Mouse (Mus musculus) lung, postnatal 0 days (tissue): ENCODE data around the gene Amotl1. TPM values are rescaled to one million over a fixed set of nuclear protein-coding genes. Genes with fewer than 3 reads are reported as not detected.

Experiments
- ATAC-seq: fragments of 200-750 bp; cut with Nextera tagmentation; 2 replicates; pipeline ENCODE4 v1.8.0; 2017; ENCODE audit warnings: moderate library complexity
- DNase-seq: peaks from one replicate; pipeline ENCODE4 v3.0.0-alpha.2; 2016; ENCODE audit warnings: low spot score
- H3K27ac ChIP-seq: fragments of 300-500 bp; sonication (generic); 2 replicates; pipeline ENCODE4 v1.5.1; 2014; ENCODE audit warnings: antibody characterized with exemption, mild to moderate bottlenecking, low read length, mixed read lengths
- H3K27me3 ChIP-seq: fragments of 300-500 bp; sonication (generic); replicated peaks from 2 replicates; pipeline ENCODE4 v1.6.1; 2014; ENCODE audit warnings: low read length, mixed read lengths; ENCODE audit not compliant: insufficient read depth
- H3K36me3 ChIP-seq: fragments of 300-500 bp; sonication (generic); 2 replicates; pipeline ENCODE4 v1.6.1; 2014; ENCODE audit warnings: low read length, mixed read lengths; ENCODE audit not compliant: insufficient read depth
- H3K4me1 ChIP-seq: fragments of 300-500 bp; sonication (generic); 2 replicates; pipeline ENCODE4 v1.6.1; 2014; ENCODE audit warnings: antibody characterized with exemption, low read depth, low read length, mixed read lengths; ENCODE audit not compliant: insufficient read depth
- H3K4me2 ChIP-seq: fragments of 300-500 bp; sonication (generic); replicated peaks from 2 replicates; pipeline ENCODE4 v1.6.1; 2014; ENCODE audit warnings: low read depth, mild to moderate bottlenecking, low read length, moderate library complexity, mixed read lengths
- H3K4me3 ChIP-seq: fragments of 300-500 bp; sonication (generic); 2 replicates; pipeline ENCODE4 v1.5.1; 2014; ENCODE audit warnings: low read depth, low read length
- H3K9ac ChIP-seq: fragments of 300-500 bp; sonication (generic); replicated peaks from 2 replicates; pipeline ENCODE4 v1.6.1; 2014; ENCODE audit warnings: low read depth, mild to moderate bottlenecking
- H3K9me3 ChIP-seq: fragments of 300-500 bp; sonication (generic); 2 replicates; pipeline ENCODE4 v1.6.1; 2016; ENCODE audit warnings: low read length, mixed read lengths
- CTCF ChIP-seq: IDR thresholded peaks from 2 replicates; pipeline ENCODE4 v1.5.1; 2016; ENCODE audit warnings: antibody characterized with exemption, mild to moderate bottlenecking
- EP300 ChIP-seq: IDR thresholded peaks from 2 replicates; pipeline ENCODE4 v1.6.1; 2016; ENCODE audit warnings: antibody characterized with exemption, mild to moderate bottlenecking, control low read depth
- WGBS: fragments of 180-500 bp; shearing (Covaris S2); extraction: QIAGEN DNeasy Blood & Tissue Kit; methylation state at CpG from one replicate; pipeline ENCODE4 v1.1.7; 2014; 5-methylcytosine and 5-hydroxymethylcytosine counted together
- polyA plus RNA-seq: library from polyadenylated mRNA; unstranded; fragments of >200 nt; fragmentation: Nextera tagmentation; extraction: Ambion mirVana; gene quantifications from 2 replicates; pipeline ENCODE4 v1.2.1, GENCODE M21; 2015

The Amotl1 gene
- polyA plus RNA-seq, 1 experiment from 2014 or later, result 12.9 TPM

DNA sequence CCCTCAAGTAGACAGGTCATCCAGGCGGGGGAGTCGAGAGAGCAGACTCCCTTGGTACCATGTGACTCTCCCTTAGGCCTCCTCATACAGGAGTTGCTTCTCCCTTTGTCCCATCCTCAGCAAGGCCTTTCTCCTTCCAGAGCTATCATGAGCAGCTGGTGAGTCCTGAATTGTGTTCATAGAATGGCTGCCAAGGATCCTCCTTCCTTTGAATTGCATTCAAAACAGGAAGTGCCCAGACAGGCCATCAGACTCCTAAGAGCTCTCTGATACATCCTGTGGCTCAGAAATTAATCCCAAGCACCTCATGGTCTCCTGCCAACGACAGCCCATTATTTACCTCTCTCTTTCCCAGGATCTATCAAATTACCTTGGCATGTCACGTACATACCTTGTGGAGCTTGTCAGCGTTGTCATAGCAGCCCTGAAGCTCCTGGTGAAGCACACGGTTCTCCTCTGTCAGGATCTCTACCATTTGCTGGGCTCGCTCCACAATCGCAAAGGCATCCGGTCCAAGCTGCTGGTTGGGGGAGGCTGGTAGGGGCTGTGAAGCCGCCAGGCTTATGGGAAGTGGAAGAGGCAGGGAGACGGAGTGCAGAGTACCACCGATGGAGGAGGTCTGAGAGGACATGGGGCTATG, 70.0 kb downstream of the Amotl1 start:
- H3K4me1 ChIP-seq, result 0 out of 2 replicates have a peak, but pooled peaks cover 3% of the 10 kb centered on the region
- TF ChIP-seq CTCF (no peak), EP300 (no peak)
- H3K9me3 ChIP-seq, result no peaks in the 10 kb centered on the region
- no peak overlapping the region for H3K4me3 ChIP-seq
- H3K27ac ChIP-seq, result peak overlapping the region; percentile 64
- H3K36me3 ChIP-seq, result peaks cover 9% of the 10 kb centered on the region
- DNase-seq (peak; percentile 57), ATAC-seq (peak; percentile 66)
- WGBS, result 47% methylated on average over 12 of the region's 12 CpGs
- H3K9ac ChIP-seq, result no peak overlapping the region
- no peak overlapping the region for H3K4me2 ChIP-seq
- no peaks in the 10 kb centered on the region for H3K27me3 ChIP-seq

DNA sequence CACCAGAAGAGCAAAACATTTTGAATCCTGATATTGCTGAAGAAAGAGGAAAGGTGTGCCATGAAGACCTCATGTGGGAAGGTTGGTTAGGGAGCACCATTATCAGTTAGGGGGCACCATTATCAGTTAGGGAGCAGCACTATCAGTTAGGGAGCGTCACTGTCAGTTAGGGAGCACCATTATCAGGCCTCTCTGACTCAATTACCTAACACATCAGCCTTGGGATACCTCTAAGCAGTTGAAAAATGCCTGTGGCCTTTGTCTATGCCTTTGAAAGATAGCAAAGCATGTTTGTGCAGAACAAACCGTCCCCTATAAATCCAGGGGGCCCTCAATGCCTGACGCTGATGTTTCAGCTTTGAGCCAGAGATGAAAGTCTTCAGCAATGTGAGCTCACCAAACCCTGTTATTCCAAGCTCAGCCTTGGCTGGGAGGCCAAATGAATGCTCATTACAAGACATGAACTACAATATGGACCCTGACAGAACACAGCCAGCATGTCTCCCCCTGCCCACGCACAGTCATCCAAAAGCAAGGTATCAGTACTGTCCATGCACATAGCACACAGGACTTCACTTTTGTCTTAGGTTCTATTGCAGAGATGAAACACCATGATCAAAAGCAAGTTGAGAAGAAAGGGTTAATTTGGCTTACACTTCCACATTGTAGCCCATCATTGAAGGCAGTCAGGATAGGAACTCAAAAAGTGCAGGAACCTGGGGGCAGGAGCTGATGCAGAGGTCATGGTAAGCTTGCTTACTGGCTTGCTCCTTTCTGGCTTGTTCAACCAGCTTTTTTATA, 75.5 kb downstream of the Amotl1 start:
- TF ChIP-seq CTCF (no peak), EP300 (no peak)
- H3K9me3 ChIP-seq, result no peaks in the 10 kb centered on the region
- no peak overlapping the region for H3K4me3 ChIP-seq
- no peaks in the 10 kb centered on the region for H3K4me1 ChIP-seq
- no peak overlapping the region for H3K27ac ChIP-seq
- H3K27me3 ChIP-seq, result no peaks in the 10 kb centered on the region
- WGBS, result 82% methylated on average over 4 of the region's 4 CpGs
- H3K36me3 ChIP-seq, result peaks cover 10% of the 10 kb centered on the region
- no peak overlapping the region for H3K4me2 ChIP-seq
- ATAC-seq (no peak), DNase-seq (no peak)
- H3K9ac ChIP-seq, result no peak overlapping the region

DNA sequence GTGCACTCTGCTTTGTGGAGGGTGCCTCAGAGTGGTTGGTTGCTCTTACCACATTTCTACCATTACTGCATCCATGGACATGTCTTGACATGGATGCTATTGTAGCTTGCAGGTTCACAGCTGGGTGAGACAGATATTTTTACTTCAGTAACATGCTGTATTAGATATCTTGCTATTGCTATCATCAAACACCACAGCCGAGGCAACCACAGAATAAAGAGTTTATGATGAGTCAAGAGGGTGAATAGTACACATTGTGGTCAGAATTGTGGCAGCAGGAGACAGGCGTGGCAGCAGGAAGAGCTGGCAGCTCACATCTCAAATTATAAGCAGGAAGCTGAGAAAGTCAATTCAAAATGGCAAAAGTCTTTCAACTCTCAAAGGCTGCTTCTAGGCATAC, 76.4 kb downstream of the Amotl1 start:
- peaks cover 14% of the 10 kb centered on the region for H3K36me3 ChIP-seq
- no peaks in the 10 kb centered on the region for H3K27me3 ChIP-seq
- H3K9me3 ChIP-seq, result no peaks in the 10 kb centered on the region
- H3K4me1 ChIP-seq, result no peaks in the 10 kb centered on the region
- DNase-seq, result no peak
- no peak overlapping the region for H3K9ac ChIP-seq
- no peak for TF ChIP-seq CTCF
- no peak for TF ChIP-seq EP300
- H3K4me3 ChIP-seq, result no peak overlapping the region
- H3K27ac ChIP-seq, result no peak overlapping the region
- WGBS, result 55% methylated on average over 2 of the region's 2 CpGs
- no peak for ATAC-seq
- no peak overlapping the region for H3K4me2 ChIP-seq

DNA sequence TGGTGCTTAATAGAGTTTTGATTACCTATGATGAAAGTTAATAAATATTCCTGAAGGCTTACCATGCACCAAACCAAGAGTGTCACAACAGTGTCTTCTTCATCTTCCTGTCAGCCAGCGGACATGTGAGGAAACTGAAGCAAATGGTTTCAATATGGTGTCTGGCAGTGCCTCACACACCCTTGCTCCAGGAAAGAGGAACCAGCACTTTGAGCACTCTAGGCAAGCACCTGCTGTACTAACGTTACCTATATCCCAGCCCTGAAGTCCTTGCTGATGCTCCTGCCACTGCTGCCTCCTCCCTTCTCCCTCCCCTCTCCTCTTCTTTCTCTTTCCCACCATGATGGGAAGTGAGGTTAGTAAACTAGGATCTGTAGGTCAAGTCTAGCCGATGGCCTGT, 80.4 kb downstream of the Amotl1 start:
- DNase-seq (no peak), ATAC-seq (no peak)
- Histone ChIP-seq H3K36me3 (peaks cover 22% of the 10 kb centered on the region), H3K9ac (no peak overlapping the region), H3K9me3 (no peaks in the 10 kb centered on the region), H3K27me3 (no peaks in the 10 kb centered on the region), H3K27ac (no peak overlapping the region), H3K4me2 (no peak overlapping the region), H3K4me1 (no peaks in the 10 kb centered on the region), H3K4me3 (no peak overlapping the region)
- TF ChIP-seq CTCF, result no peak
- no peak for TF ChIP-seq EP300
- WGBS, result 74% methylated on average over 3 of the region's 3 CpGs

DNA sequence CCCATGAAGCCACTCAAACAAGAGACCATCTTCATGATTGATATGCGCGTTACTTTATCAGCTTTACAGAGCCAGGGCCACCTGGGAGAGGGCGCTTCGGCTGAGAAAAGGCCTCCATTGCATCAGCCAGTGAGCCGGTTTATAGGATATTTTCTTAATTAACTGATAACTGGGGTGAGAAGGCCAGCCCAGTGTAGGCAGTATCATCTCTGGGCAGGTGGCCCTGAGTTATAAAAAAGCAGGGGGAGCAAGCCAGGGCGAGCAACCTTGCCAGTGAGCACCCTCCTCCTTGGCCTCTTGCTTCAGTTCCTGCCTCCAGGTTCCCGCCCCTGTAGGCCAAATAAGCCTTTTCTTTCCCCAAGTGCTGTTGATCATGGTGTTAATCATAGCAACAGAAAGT, 81.5 kb downstream of the Amotl1 start:
- DNase-seq (no peak), ATAC-seq (no peak)
- no peak overlapping the region for H3K4me2 ChIP-seq
- no peaks in the 10 kb centered on the region for H3K27me3 ChIP-seq
- H3K4me3 ChIP-seq, result no peak overlapping the region
- no peak overlapping the region for H3K9ac ChIP-seq
- WGBS, result 91% methylated on average over 7 of the region's 7 CpGs
- H3K4me1 ChIP-seq, result no peaks in the 10 kb centered on the region
- TF ChIP-seq CTCF (no peak), EP300 (no peak)
- no peak overlapping the region for H3K27ac ChIP-seq
- no peaks in the 10 kb centered on the region for H3K9me3 ChIP-seq
- H3K36me3 ChIP-seq, result peaks cover 25% of the 10 kb centered on the region

DNA sequence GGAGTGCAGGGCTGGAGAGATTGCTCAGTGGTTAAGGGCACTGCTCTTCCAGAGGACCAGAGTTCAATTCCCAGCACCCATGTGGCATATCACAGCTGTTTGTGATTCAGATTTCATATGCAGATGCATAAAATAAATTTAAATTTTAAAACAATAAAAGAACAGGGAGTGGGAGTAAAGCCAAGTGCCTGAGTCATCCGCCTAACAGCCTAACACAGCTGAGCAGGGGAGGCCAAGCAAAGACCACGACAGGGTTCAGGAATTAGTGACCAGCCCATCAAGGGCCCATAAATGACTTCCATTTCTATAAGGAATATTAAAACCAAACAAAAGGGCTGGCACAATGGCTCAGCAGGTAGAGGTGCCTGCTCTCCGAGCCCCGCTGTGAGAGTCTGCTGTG, 84.3 kb downstream of the Amotl1 start:
- no peak overlapping the region for H3K9ac ChIP-seq
- 87% methylated on average over 4 of the region's 4 CpGs for WGBS

More for the DNA sequence above, 84.3 kb downstream of the Amotl1 start:
- ATAC-seq (no peak), DNase-seq (no peak)
- no peaks in the 10 kb centered on the region for H3K27me3 ChIP-seq
- H3K36me3 ChIP-seq, result peaks cover 40% of the 10 kb centered on the region
- H3K4me1 ChIP-seq, result no peaks in the 10 kb centered on the region
- TF ChIP-seq CTCF (no peak), EP300 (no peak)
- H3K9me3 ChIP-seq, result no peaks in the 10 kb centered on the region
- no peak overlapping the region for H3K4me2 ChIP-seq
- H3K4me3 ChIP-seq, result no peak overlapping the region
- no peak overlapping the region for H3K27ac ChIP-seq
